Mouse (Mus musculus): ENCODE data around the gene Ak4.
A peak's percentile ranks its signal among the peaks of the same experiment; 100 is the strongest.
"Not testable (repeated sequence)": the region's sequence is repeated elsewhere in the genome, so short reads cannot be mapped to it uniquely, and the experiment has no call there.

The Ak4 gene

GRCm38 (mm10) chr4:101423571-101423970 is 4.5 kb downstream of the Ak4 start:
- no peak for DNase-seq (ENCODE audit: low read depth, low spot score)

GRCm38 (mm10) chr4:101424495-101424894 is 5.4 kb downstream of the Ak4 start:
- DNase-seq (ENCODE audit: low read depth, low spot score), result no peak

- DNase-seq (ENCODE audit: low read depth, low spot score), result no peak
Measured at GRCm38 (mm10) chr4:101425119-101425518, 6.0 kb downstream of the Ak4 start.

- no peak for DNase-seq (ENCODE audit: low read depth, low spot score)
Measured at GRCm38 (mm10) chr4:101425666-101426065, 6.6 kb downstream of the Ak4 start.

- no peak for DNase-seq (ENCODE audit: low read depth, low spot score)
Measured at GRCm38 (mm10) chr4:101426566-101426965, 7.5 kb downstream of the Ak4 start.

- DNase-seq (ENCODE audit: low read depth, low spot score), result no peak
Measured at GRCm38 (mm10) chr4:101427886-101428680, 9.0 kb downstream of the Ak4 start.

- no peak for DNase-seq (ENCODE audit: low read depth, low spot score)
Measured at GRCm38 (mm10) chr4:101429073-101429472, 10.0 kb downstream of the Ak4 start.

GRCm38 (mm10) chr4:101430000-101430399 is 10.9 kb downstream of the Ak4 start:
- no peak for DNase-seq (ENCODE audit: low read depth, low spot score)

GRCm38 (mm10) chr4:101436761-101437512 is 17.9 kb downstream of the Ak4 start:
- DNase-seq (ENCODE audit: low read depth, low spot score), result peak; percentile 27

- DNase-seq (ENCODE audit: low read depth, low spot score), result no peak
Measured at GRCm38 (mm10) chr4:101438271-101438670, 19.2 kb downstream of the Ak4 start.

- peak; percentile 88 for DNase-seq (ENCODE audit: low read depth, low spot score)
Measured at GRCm38 (mm10) chr4:101439738-101440389, 20.8 kb downstream of the Ak4 start.

- no peak for DNase-seq (ENCODE audit: low read depth, low spot score)
Measured at GRCm38 (mm10) chr4:101442791-101443190, 23.7 kb downstream of the Ak4 start.

- no peak for DNase-seq (ENCODE audit: low read depth, low spot score)
Measured at GRCm38 (mm10) chr4:101443419-101443991, 24.4 kb downstream of the Ak4 start.

- DNase-seq (ENCODE audit: low read depth, low spot score), result no peak
Measured at GRCm38 (mm10) chr4:101445660-101446059, 26.6 kb downstream of the Ak4 start.

GRCm38 (mm10) chr4:101446606-101447005 is 27.5 kb downstream of the Ak4 start:
- DNase-seq (ENCODE audit: low read depth, low spot score), result not testable (repeated sequence)

GRCm38 (mm10) chr4:101448701-101449100 is 29.6 kb downstream of the Ak4 start:
- DNase-seq (ENCODE audit: low read depth, low spot score), result no peak

- DNase-seq (ENCODE audit: low read depth, low spot score), result no peak
Measured at GRCm38 (mm10) chr4:101449344-101449743, 30.3 kb downstream of the Ak4 start.

GRCm38 (mm10) chr4:101450150-101450780 is 31.2 kb downstream of the Ak4 start:
- DNase-seq (ENCODE audit: low read depth, low spot score), result peak; percentile 36

GRCm38 (mm10) chr4:101451089-101451488 is 32.0 kb downstream of the Ak4 start:
- DNase-seq (ENCODE audit: low read depth, low spot score), result no peak

- DNase-seq (ENCODE audit: low read depth, low spot score), result no peak
Measured at GRCm38 (mm10) chr4:101452829-101453228, 33.8 kb downstream of the Ak4 start.

- DNase-seq (ENCODE audit: low read depth, low spot score), result no peak
Measured at GRCm38 (mm10) chr4:101457176-101457575, 38.1 kb downstream of the Ak4 start.

Measured in 3T3-L1 (cell line).